Mouse (Mus musculus) myocyte (in vitro differentiated cells): Measurements from ENCODE around the gene Zmynd10. TPM values are rescaled to one million over a fixed set of nuclear protein-coding genes. Genes with fewer than 3 reads are reported as not detected.

Source experiments
- H3K27me3 ChIP-seq: one replicate; pipeline ENCODE4 v1.6.1; 2011; ENCODE audit not compliant: control insufficient read depth, insufficient read depth, insufficient read length
- H3K36me3 ChIP-seq: one replicate; pipeline ENCODE4 v1.6.1; 2011; ENCODE audit not compliant: control insufficient read depth, insufficient read depth
- H3K4me2 ChIP-seq: one replicate; pipeline ENCODE4 v1.6.1; 2011; ENCODE audit warnings: low read depth, control low read depth
- H3K4me3 ChIP-seq: one replicate; pipeline ENCODE4 v1.5.1; 2011; ENCODE audit warnings: mild to moderate bottlenecking, control low read depth, moderate library complexity
- H3K79me2 ChIP-seq: one replicate; pipeline ENCODE4 v1.6.1; 2011; ENCODE audit not compliant: control insufficient read depth, insufficient read depth
- H3ac ChIP-seq: one replicate; pipeline ENCODE4 v1.6.1; 2011; ENCODE audit not compliant: control insufficient read depth, insufficient read length
- CEBPB ChIP-seq: IDR thresholded peaks from 2 replicates; pipeline ENCODE4 v1.6.1; 2011; ENCODE audit warnings: mild to moderate bottlenecking, moderate library complexity; ENCODE audit not compliant: poor library complexity, insufficient read depth, severe bottlenecking
- E2F4 ChIP-seq: IDR thresholded peaks from one replicate; pipeline ENCODE4 v1.6.1; 2011; ENCODE audit warnings: mild to moderate bottlenecking, control low read depth, moderate library complexity; ENCODE audit not compliant: insufficient read depth
- MAX ChIP-seq: IDR thresholded peaks from one replicate; pipeline ENCODE4 v1.6.1; 2011; ENCODE audit warnings: low read depth, mild to moderate bottlenecking, control low read depth
- MYOD1 ChIP-seq, 3 experiments: IDR thresholded peaks; one replicate each; pipeline ENCODE4 v1.6.1; 2011; ENCODE audit warnings: control low read depth in 2 of 3, low read depth in 2 of 3, mild to moderate bottlenecking in 2 of 3, moderate library complexity in 1 of 3; ENCODE audit not compliant: insufficient read length in 2 of 3, control insufficient read depth in 1 of 3
- MYOG ChIP-seq, 3 experiments: IDR thresholded peaks; one replicate each; pipeline ENCODE4 v1.6.1; 2011; ENCODE audit warnings: control low read depth in 2 of 3, low read depth in 2 of 3, mild to moderate bottlenecking in 2 of 3; ENCODE audit not compliant: insufficient read length in 2 of 3, control insufficient read depth in 1 of 3, insufficient read depth in 1 of 3
- POLR2A ChIP-seq: IDR thresholded peaks from one replicate; pipeline ENCODE4 v1.6.1; 2011; ENCODE audit warnings: low read depth, mild to moderate bottlenecking, control low read depth, moderate library complexity; ENCODE audit not compliant: insufficient read length
- POLR2AphosphoS2 ChIP-seq: IDR thresholded peaks from one replicate; pipeline ENCODE4 v1.6.1; 2011; ENCODE audit warnings: low read depth, control low read depth; ENCODE audit not compliant: insufficient read length
- REST ChIP-seq: IDR thresholded peaks from one replicate; pipeline ENCODE4 v1.6.1; 2011; ENCODE audit warnings: mild to moderate bottlenecking, control low read depth, moderate library complexity; ENCODE audit not compliant: insufficient read depth, insufficient read length
- SRF ChIP-seq: IDR thresholded peaks from one replicate; pipeline ENCODE4 v1.6.1; 2011; ENCODE audit warnings: low read depth; ENCODE audit not compliant: control insufficient read depth, insufficient read length
- TCF12 ChIP-seq: IDR thresholded peaks from one replicate; pipeline ENCODE4 v1.6.1; 2011; ENCODE audit warnings: mild to moderate bottlenecking, control low read depth; ENCODE audit not compliant: poor library complexity, insufficient read depth, severe bottlenecking
- TCF3 ChIP-seq: IDR thresholded peaks from one replicate; pipeline ENCODE4 v1.6.1; 2011; ENCODE audit warnings: low read depth, control low read depth; ENCODE audit not compliant: insufficient read length
- USF1 ChIP-seq: IDR thresholded peaks from one replicate; pipeline ENCODE4 v1.6.1; 2011; ENCODE audit warnings: low read depth, mild to moderate bottlenecking, control low read depth, moderate library complexity
- polyA plus RNA-seq: library from polyadenylated mRNA; unstranded; fragments of >200 nt; fragmentation: generic; extraction: Trizol; gene quantifications from one replicate; pipeline ENCODE4 v1.2.1, GENCODE M21; 2012; ENCODE audit warnings: missing spikeins

The Zmynd10 gene
- polyA plus RNA-seq, 1 experiment = 0.52 TPM

GRCm38 (mm10) chr9:107548820-107549219 lies 1.7 kb downstream of the Zmynd10 start:
- Histone ChIP-seq H3K27me3 (no peaks in the 10 kb centered on the region), H3K4me3 (no peak overlapping the region), H3ac (no peak overlapping the region), H3K4me2 (no peak overlapping the region), H3K36me3 (no peaks in the 10 kb centered on the region), H3K79me2 (peaks cover 13% of the 10 kb centered on the region)
- TF ChIP-seq MAX (no peak), POLR2AphosphoS2 (no peak), E2F4 (no peak), MYOG (IDR thresholded peaks at IDR 0.05; ENCODE audit: control insufficient read depth in 1 of 3, insufficient read depth in 1 of 3, insufficient read length in 2 of 3, low read depth in 2 of 3) (no peak), SRF (no peak), REST (no peak), TCF12 (no peak), CEBPB (no peak), USF1 (no peak)

- TF ChIP-seq POLR2A = no peak
- no peak for TF ChIP-seq MYOG (IDR thresholded peaks at IDR 0.05; ENCODE audit: control insufficient read depth in 1 of 3, insufficient read depth in 1 of 3, insufficient read length in 2 of 3, low read depth in 2 of 3)
- no peak for TF ChIP-seq CEBPB
- no peak for TF ChIP-seq MAX
- no peak for TF ChIP-seq USF1
- no peak for TF ChIP-seq E2F4
- TF ChIP-seq POLR2AphosphoS2 = no peak
- TF ChIP-seq REST = no peak
- TF ChIP-seq SRF = no peak
- no peak for TF ChIP-seq MYOD1 (IDR thresholded peaks at IDR 0.05; ENCODE audit: control insufficient read depth in 1 of 3, insufficient read length in 2 of 3, low read depth in 2 of 3)
- TF ChIP-seq TCF3 = no peak
- TF ChIP-seq TCF12 = no peak
- H3K4me3 ChIP-seq = no peak overlapping the region
- H3K4me2 ChIP-seq = no peak overlapping the region
These were observed 2.4 kb downstream of the Zmynd10 start for GRCm38 (mm10) chr9:107549297-107550074.

GRCm38 (mm10) chr9:107550491-107551116 lies 3.5 kb downstream of the Zmynd10 start:
- Histone ChIP-seq H3K27me3 (no peaks in the 10 kb centered on the region), H3K79me2 (peaks cover 22% of the 10 kb centered on the region), H3K4me3 (peak overlapping the region; percentile 96), H3K4me2 (peak overlapping the region; percentile 85), H3K36me3 (no peaks in the 10 kb centered on the region), H3ac (no peak overlapping the region)
- no peak for TF ChIP-seq MYOD1 (IDR thresholded peaks at IDR 0.05; ENCODE audit: control insufficient read depth in 1 of 3, insufficient read length in 2 of 3, low read depth in 2 of 3)
- no peak for TF ChIP-seq MAX

More at GRCm38 (mm10) chr9:107549297-107550074, 2.4 kb downstream of the Zmynd10 start:
- Histone ChIP-seq H3K79me2 (peaks cover 14% of the 10 kb centered on the region), H3ac (no peak overlapping the region), H3K27me3 (no peaks in the 10 kb centered on the region), H3K36me3 (no peaks in the 10 kb centered on the region)

- Histone ChIP-seq H3K79me2 (peaks cover 29% of the 10 kb centered on the region), H3K27me3 (no peaks in the 10 kb centered on the region), H3ac (peak within 1 kb of the TSS; percentile 21), H3K4me3 (peak within 1 kb of the TSS; percentile 96), H3K36me3 (no peaks in the 10 kb centered on the region), H3K4me2 (peak within 1 kb of the TSS; percentile 85)
- TF ChIP-seq MYOD1 (IDR thresholded peaks at IDR 0.05; ENCODE audit: control insufficient read depth in 1 of 3, insufficient read length in 2 of 3, low read depth in 2 of 3) (peak in 1 of 3 experiments; percentile 13), MAX (peak; percentile 40), MYOG (IDR thresholded peaks at IDR 0.05; ENCODE audit: control insufficient read depth in 1 of 3, insufficient read depth in 1 of 3, insufficient read length in 2 of 3, low read depth in 2 of 3) (peak in 1 of 3 experiments; percentile 53), CEBPB (no peak), TCF3 (no peak), TCF12 (no peak), POLR2A (peak; percentile 90), REST (no peak), POLR2AphosphoS2 (peak; percentile 56)
These were observed 4.2 kb downstream of the Zmynd10 start, which contains the start of gene Rassf1 for GRCm38 (mm10) chr9:107551117-107551889. Gene Rassf1, plus strand, starts transcription at chr9:107551555.
